Mouse (Mus musculus) olfactory bulb, adult 2 months (tissue): Measurements from ENCODE around the gene Kctd19. TPM values are rescaled to one million over a fixed set of nuclear protein-coding genes. Genes with fewer than 3 reads are reported as not detected.
A peak's percentile ranks its signal among the peaks of the same experiment; 100 is the strongest.

Source experiments
- H3K27ac ChIP-seq: fragments of 200-500 bp; 2 replicates; pipeline ENCODE4 v1.5.1; 2012; ENCODE audit warnings: low read depth, low read length; ENCODE audit not compliant: insufficient read depth
- H3K4me1 ChIP-seq: fragments of 200-500 bp; 2 replicates; pipeline ENCODE4 v1.6.1; 2012; ENCODE audit warnings: low read length; ENCODE audit not compliant: control insufficient read depth, insufficient read depth
- H3K4me3 ChIP-seq: fragments of 200-500 bp; 2 replicates; pipeline ENCODE4 v1.5.1; 2012; ENCODE audit warnings: mild to moderate bottlenecking, low read depth, low read length, moderate library complexity; ENCODE audit not compliant: insufficient read depth
- CTCF ChIP-seq: fragments of 200-500 bp; IDR thresholded peaks from 2 replicates; pipeline ENCODE4 v1.5.1; 2012; ENCODE audit warnings: low read depth, mild to moderate bottlenecking, low read length, moderate library complexity; ENCODE audit not compliant: insufficient read depth
- POLR2A ChIP-seq: fragments of 200-500 bp; IDR thresholded peaks from 2 replicates; pipeline ENCODE4 v1.6.1; 2012; ENCODE audit warnings: mild to moderate bottlenecking, low read depth, low read length, moderate library complexity; ENCODE audit not compliant: insufficient read depth
- WGBS: fragments of 180-500 bp; shearing (Covaris S2); methylation state at CpG from one replicate; pipeline ENCODE4 v1.1.7; 2018; 5-methylcytosine and 5-hydroxymethylcytosine counted together
- polyA plus RNA-seq: library from polyadenylated mRNA; stranded (reverse); fragments of >200 nt; gene quantifications from 2 replicates; pipeline ENCODE4 v1.2.4, GENCODE M21; 2012; ENCODE audit warnings: low replicate concordance; ENCODE audit not compliant: missing spikeins, insufficient read depth, insufficient read length

Gene Kctd19
- polyA plus RNA-seq, 1 experiment: not detected

- 32% methylated on average over 4 of the region's 4 CpGs for WGBS
- no peak overlapping the region for H3K27ac ChIP-seq
- H3K4me3 ChIP-seq: no peak overlapping the region
These were observed 32.8 kb upstream of the Kctd19 start for GRCm38 (mm10) chr8:105446127-105446552.

GRCm38 (mm10) chr8:105445296-105446126 is 32.2 kb upstream of the Kctd19 start:
- H3K4me3 ChIP-seq: no peak overlapping the region
- 39% methylated on average over 11 of the region's 11 CpGs for WGBS
- no peak overlapping the region for H3K27ac ChIP-seq
- peaks cover 7% of the 10 kb centered on the region for H3K4me1 ChIP-seq
- TF ChIP-seq CTCF: no peak
- no peak for TF ChIP-seq POLR2A

More at GRCm38 (mm10) chr8:105446127-105446552, 32.8 kb upstream of the Kctd19 start:
- H3K4me1 ChIP-seq: peaks cover 7% of the 10 kb centered on the region
- TF ChIP-seq CTCF (no peak), POLR2A (no peak)

GRCm38 (mm10) chr8:105442661-105443060 is 29.4 kb upstream of the Kctd19 start:
- peaks cover 7% of the 10 kb centered on the region for H3K4me1 ChIP-seq
- TF ChIP-seq POLR2A: no peak
- TF ChIP-seq CTCF: no peak
- 89% methylated on average over 5 of the region's 5 CpGs for WGBS
- H3K4me3 ChIP-seq: no peak overlapping the region
- H3K27ac ChIP-seq: no peak overlapping the region

GRCm38 (mm10) chr8:105441433-105441832 is 28.1 kb upstream of the Kctd19 start:
- Histone ChIP-seq H3K27ac (no peak overlapping the region), H3K4me1 (peaks cover 7% of the 10 kb centered on the region), H3K4me3 (no peak overlapping the region)
- TF ChIP-seq CTCF (peak; percentile 26; the same call in 1 of the 2 replicates), POLR2A (no peak)
- 14% methylated on average over 6 of the region's 6 CpGs for WGBS

GRCm38 (mm10) chr8:105438865-105439264 is 25.6 kb upstream of the Kctd19 start:
- H3K4me3 ChIP-seq: no peak overlapping the region
- no peak overlapping the region for H3K27ac ChIP-seq
- WGBS: 50% methylated on average over 5 of the region's 5 CpGs
- TF ChIP-seq CTCF (no peak), POLR2A (no peak)
- 0 out of 2 replicates have a peak, but pooled peaks cover under 1% of the 10 kb centered on the region for H3K4me1 ChIP-seq

GRCm38 (mm10) chr8:105437078-105437748 is 23.9 kb upstream of the Kctd19 start:
- WGBS: 90% methylated on average over 5 of the region's 5 CpGs
- no peak overlapping the region for H3K4me3 ChIP-seq
- 0 out of 2 replicates have a peak, but pooled peaks cover 3% of the 10 kb centered on the region for H3K4me1 ChIP-seq
- TF ChIP-seq CTCF: no peak
- no peak for TF ChIP-seq POLR2A
- no peak overlapping the region for H3K27ac ChIP-seq

- Histone ChIP-seq H3K27ac (no peak overlapping the region), H3K4me3 (no peak overlapping the region), H3K4me1 (0 out of 2 replicates have a peak, but pooled peaks cover 3% of the 10 kb centered on the region)
- 76% methylated on average over 5 of the region's 5 CpGs for WGBS
- TF ChIP-seq POLR2A (no peak), CTCF (no peak)
These were observed 22.9 kb upstream of the Kctd19 start for GRCm38 (mm10) chr8:105436218-105436617.

GRCm38 (mm10) chr8:105434136-105434535 is 20.8 kb upstream of the Kctd19 start:
- TF ChIP-seq POLR2A: no peak
- TF ChIP-seq CTCF: no peak
- Histone ChIP-seq H3K4me1 (0 out of 2 replicates have a peak, but pooled peaks cover 3% of the 10 kb centered on the region), H3K4me3 (no peak overlapping the region), H3K27ac (no peak overlapping the region)
- 62% methylated on average over 5 of the region's 5 CpGs for WGBS

GRCm38 (mm10) chr8:105433511-105433910 is 20.2 kb upstream of the Kctd19 start:
- TF ChIP-seq POLR2A (no peak), CTCF (no peak)
- Histone ChIP-seq H3K4me1 (0 out of 2 replicates have a peak, but pooled peaks cover 3% of the 10 kb centered on the region), H3K27ac (no peak overlapping the region), H3K4me3 (no peak overlapping the region)
- WGBS: 53% methylated on average over 5 of the region's 5 CpGs
